Mouse (Mus musculus): ENCODE results near the gene Oxsr1. TPM values are rescaled to one million over a fixed set of nuclear protein-coding genes. Genes with fewer than 3 reads are reported as not detected.
"Not testable (repeated sequence)": the region's sequence is repeated elsewhere in the genome, so short reads cannot be mapped to it uniquely, and the experiment has no call there.

Oxsr1 gene
- polyA plus RNA-seq (2014; fragmentation: Nextera tagmentation; extraction: Ambion mirVana) = 10.2 and 11.7 TPM in 2 replicates

GRCm38 (mm10) chr9:119322289-119323259, at the start of gene Oxsr1:
TSS of gene Oxsr1 (minus strand) at chr9:119322427.
- peak within 1 kb of the TSS; percentile 93 to 95 for H3K27ac ChIP-seq (replicated peaks in 1 of 2; ENCODE audit: control insufficient read depth in 1 of 2, insufficient read depth in 1 of 2, low read depth in 2 of 2, low read length in 2 of 2)
- H3K36me3 ChIP-seq (ENCODE audit: control insufficient read depth, insufficient read depth, low read length) = 0 out of 2 replicates have a peak, but pooled peaks cover 5% of the 10 kb centered on the region
- peak within 1 kb of the TSS; percentile 99 for H3K4me2 ChIP-seq (ENCODE audit: low read length)
- ATAC-seq (ENCODE audit: insufficient number of reproducible peaks, insufficient read depth, low FRiP score, low read depth) = peak; percentile 95
- peaks cover 0 to 6% of the 10 kb centered on the region in 2 experiments; a peak in 1 of 4 replicates for H3K4me1 ChIP-seq (ENCODE audit: control insufficient read depth in 2 of 2, insufficient read depth in 2 of 2, low read length in 2 of 2)
- H3K9ac ChIP-seq (ENCODE audit: low read length) = peak within 1 kb of the TSS; percentile 91
- peak within 1 kb of the TSS; percentile 64 to 95 for H3K4me3 ChIP-seq (ENCODE audit: control insufficient read depth in 1 of 2, insufficient read depth in 1 of 2, low read depth in 1 of 2, low read length in 2 of 2)
- no peaks in the 10 kb centered on the region for H3K27me3 ChIP-seq (ENCODE audit: control insufficient read depth, insufficient read depth, low read length)
- H3K9me3 ChIP-seq (ENCODE audit: control insufficient read depth, low read length) = no peaks in the 10 kb centered on the region
- WGBS = under 1% methylated on average over 76 of the region's 76 CpGs

GRCm38 (mm10) chr9:119371251-119371650, 49.0 kb upstream of the Oxsr1 start:
- Histone ChIP-seq H3K9me3 (ENCODE audit: control insufficient read depth, low read length) (no peaks in the 10 kb centered on the region), H3K9ac (ENCODE audit: low read length) (no peak overlapping the region), H3K4me3 (ENCODE audit: control insufficient read depth in 1 of 2, insufficient read depth in 1 of 2, low read depth in 1 of 2, low read length in 2 of 2) (no peak overlapping the region), H3K4me1 (ENCODE audit: control insufficient read depth in 2 of 2, insufficient read depth in 2 of 2, low read length in 2 of 2) (no peaks in the 10 kb centered on the region), H3K27ac (replicated peaks in 1 of 2; ENCODE audit: control insufficient read depth in 1 of 2, insufficient read depth in 1 of 2, low read depth in 2 of 2, low read length in 2 of 2) (no peak overlapping the region), H3K27me3 (ENCODE audit: control insufficient read depth, insufficient read depth, low read length) (no peaks in the 10 kb centered on the region), H3K36me3 (ENCODE audit: control insufficient read depth, insufficient read depth, low read length) (no peaks in the 10 kb centered on the region; the same call in 1 of the 2 replicates), H3K4me2 (ENCODE audit: low read length) (no peak overlapping the region)
- 85% methylated on average over 4 of the region's 4 CpGs for WGBS
- no peak for ATAC-seq (ENCODE audit: insufficient number of reproducible peaks, insufficient read depth, low FRiP score, low read depth)

GRCm38 (mm10) chr9:119370770-119371169, 48.5 kb upstream of the Oxsr1 start:
- WGBS = 82% methylated on average over 4 of the region's 4 CpGs
- H3K9ac ChIP-seq (ENCODE audit: low read length); H3K4me3 ChIP-seq (ENCODE audit: control insufficient read depth in 1 of 2, insufficient read depth in 1 of 2, low read depth in 1 of 2, low read length in 2 of 2); H3K4me2 ChIP-seq (ENCODE audit: low read length); H3K27ac ChIP-seq (replicated peaks in 1 of 2; ENCODE audit: control insufficient read depth in 1 of 2, insufficient read depth in 1 of 2, low read depth in 2 of 2, low read length in 2 of 2); H3K36me3 ChIP-seq (ENCODE audit: control insufficient read depth, insufficient read depth, low read length); H3K9me3 ChIP-seq (ENCODE audit: control insufficient read depth, low read length); ATAC-seq (ENCODE audit: insufficient number of reproducible peaks, insufficient read depth, low FRiP score, low read depth); H3K4me1 ChIP-seq (ENCODE audit: control insufficient read depth in 2 of 2, insufficient read depth in 2 of 2, low read length in 2 of 2); H3K27me3 ChIP-seq (ENCODE audit: control insufficient read depth, insufficient read depth, low read length): not testable (repeated sequence)

- WGBS = 95% methylated on average over 3 of the region's 3 CpGs
- no peaks in the 10 kb centered on the region for H3K27me3 ChIP-seq (ENCODE audit: control insufficient read depth, insufficient read depth, low read length)
- H3K27ac ChIP-seq (replicated peaks in 1 of 2; ENCODE audit: control insufficient read depth in 1 of 2, insufficient read depth in 1 of 2, low read depth in 2 of 2, low read length in 2 of 2) = no peak overlapping the region
- no peaks in the 10 kb centered on the region for H3K9me3 ChIP-seq (ENCODE audit: control insufficient read depth, low read length)
- ATAC-seq (ENCODE audit: insufficient number of reproducible peaks, insufficient read depth, low FRiP score, low read depth) = no peak
- H3K4me1 ChIP-seq (ENCODE audit: control insufficient read depth in 2 of 2, insufficient read depth in 2 of 2, low read length in 2 of 2) = peaks cover 3 to 4% of the 10 kb centered on the region in 2 experiments; a peak in 3 of 4 replicates
- no peak overlapping the region for H3K4me3 ChIP-seq (ENCODE audit: control insufficient read depth in 1 of 2, insufficient read depth in 1 of 2, low read depth in 1 of 2, low read length in 2 of 2)
- H3K9ac ChIP-seq (ENCODE audit: low read length) = no peak overlapping the region
- H3K36me3 ChIP-seq (ENCODE audit: control insufficient read depth, insufficient read depth, low read length) = no peaks in the 10 kb centered on the region; the same call in 1 of the 2 replicates
- H3K4me2 ChIP-seq (ENCODE audit: low read length) = no peak overlapping the region
These were observed 46.1 kb upstream of the Oxsr1 start for GRCm38 (mm10) chr9:119368367-119368766.

- Histone ChIP-seq H3K9me3 (ENCODE audit: control insufficient read depth, low read length) (no peaks in the 10 kb centered on the region), H3K27me3 (ENCODE audit: control insufficient read depth, insufficient read depth, low read length) (no peaks in the 10 kb centered on the region), H3K36me3 (ENCODE audit: control insufficient read depth, insufficient read depth, low read length) (no peaks in the 10 kb centered on the region; the same call in 1 of the 2 replicates), H3K4me2 (ENCODE audit: low read length) (no peak within 1 kb of the TSS), H3K4me1 (ENCODE audit: control insufficient read depth in 2 of 2, insufficient read depth in 2 of 2, low read length in 2 of 2) (peaks cover 12 to 13% of the 10 kb centered on the region in 2 experiments; a peak in 3 of 4 replicates), H3K27ac (replicated peaks in 1 of 2; ENCODE audit: control insufficient read depth in 1 of 2, insufficient read depth in 1 of 2, low read depth in 2 of 2, low read length in 2 of 2) (no peak within 1 kb of the TSS), H3K4me3 (ENCODE audit: control insufficient read depth in 1 of 2, insufficient read depth in 1 of 2, low read depth in 1 of 2, low read length in 2 of 2) (no peak within 1 kb of the TSS), H3K9ac (ENCODE audit: low read length) (no peak within 1 kb of the TSS)
- 49% methylated on average over 7 of the region's 7 CpGs for WGBS
- ATAC-seq (ENCODE audit: insufficient number of reproducible peaks, insufficient read depth, low FRiP score, low read depth) = no peak
These were observed 43.1 kb upstream of the Oxsr1 start, which contains the start of gene Slc22a14 for GRCm38 (mm10) chr9:119365284-119365683. TSS of gene Slc22a14 (minus strand) at chr9:119365553.

- H3K4me3 ChIP-seq (ENCODE audit: control insufficient read depth in 1 of 2, insufficient read depth in 1 of 2, low read depth in 1 of 2, low read length in 2 of 2) = no peak overlapping the region
- no peak overlapping the region for H3K27ac ChIP-seq (replicated peaks in 1 of 2; ENCODE audit: control insufficient read depth in 1 of 2, insufficient read depth in 1 of 2, low read depth in 2 of 2, low read length in 2 of 2)
- WGBS = 45% methylated on average over 12 of the region's 12 CpGs
- no peaks in the 10 kb centered on the region for H3K9me3 ChIP-seq (ENCODE audit: control insufficient read depth, low read length)
- ATAC-seq (ENCODE audit: insufficient number of reproducible peaks, insufficient read depth, low FRiP score, low read depth) = no peak
- no peaks in the 10 kb centered on the region for H3K27me3 ChIP-seq (ENCODE audit: control insufficient read depth, insufficient read depth, low read length)
- peaks cover 12 to 13% of the 10 kb centered on the region in 2 experiments; a peak in 3 of 4 replicates for H3K4me1 ChIP-seq (ENCODE audit: control insufficient read depth in 2 of 2, insufficient read depth in 2 of 2, low read length in 2 of 2)
- no peak overlapping the region for H3K9ac ChIP-seq (ENCODE audit: low read length)
- no peak overlapping the region for H3K4me2 ChIP-seq (ENCODE audit: low read length)
- H3K36me3 ChIP-seq (ENCODE audit: control insufficient read depth, insufficient read depth, low read length) = no peaks in the 10 kb centered on the region; the same call in 1 of the 2 replicates
These were observed 41.0 kb upstream of the Oxsr1 start for GRCm38 (mm10) chr9:119363229-119363628.

GRCm38 (mm10) chr9:119361416-119361815, 39.2 kb upstream of the Oxsr1 start:
- peaks cover 13 to 17% of the 10 kb centered on the region in 2 experiments; a peak in 3 of 4 replicates for H3K4me1 ChIP-seq (ENCODE audit: control insufficient read depth in 2 of 2, insufficient read depth in 2 of 2, low read length in 2 of 2)
- no peak overlapping the region for H3K4me2 ChIP-seq (ENCODE audit: low read length)
- H3K9me3 ChIP-seq (ENCODE audit: control insufficient read depth, low read length) = no peaks in the 10 kb centered on the region
- WGBS = 95% methylated on average over 5 of the region's 5 CpGs
- H3K4me3 ChIP-seq (ENCODE audit: control insufficient read depth in 1 of 2, insufficient read depth in 1 of 2, low read depth in 1 of 2, low read length in 2 of 2) = no peak overlapping the region
- no peak overlapping the region for H3K27ac ChIP-seq (replicated peaks in 1 of 2; ENCODE audit: control insufficient read depth in 1 of 2, insufficient read depth in 1 of 2, low read depth in 2 of 2, low read length in 2 of 2)
- H3K27me3 ChIP-seq (ENCODE audit: control insufficient read depth, insufficient read depth, low read length) = no peaks in the 10 kb centered on the region
- H3K9ac ChIP-seq (ENCODE audit: low read length) = no peak overlapping the region
- no peak for ATAC-seq (ENCODE audit: insufficient number of reproducible peaks, insufficient read depth, low FRiP score, low read depth)
- no peaks in the 10 kb centered on the region for H3K36me3 ChIP-seq (ENCODE audit: control insufficient read depth, insufficient read depth, low read length)

Data from heart, embryonic 14.5 days (tissue).